ENCODE assay signal across 13 mouse cellular contexts in genomic region chr8:108481167-108481815, GRCm38 (mm10).
DNase-seq lines count a peak whose midpoint lies in the region; ATAC-seq lines count a peak whose summit lies in the region.
"Had no signal": no experiment of that assay in that cellular context is flagged by ENCODE, and none has a peak within 500 bp of the region (broad histone marks: within the 10 kb centered on the region; RNA-seq: fewer than 3 reads in every experiment).

No protein-coding gene starts in this region.

- H3K27ac ChIP-seq in liver, embryonic 12.5 days = no peak overlapping the region
- peak overlapping the region; percentile 75 for H3K27ac ChIP-seq in forebrain, embryonic 13.5 days
- H3K27ac ChIP-seq in limb, embryonic 12.5 days = peak overlapping the region; percentile 24; the same call in 1 of the 2 replicates

- DNase-seq in liver = peak; percentile 27
- DNase-seq in retina, postnatal 1 day = peak; percentile 82
- no peak for DNase-seq in thymus, postnatal 4 days
- no peak for DNase-seq in frontal cortex, adult 2 months (ENCODE audit: extremely low spot score in 1 of 2, low spot score in 1 of 2)
- DNase-seq in layer of hippocampus, adult 11-12 months (ENCODE audit: low spot score) = no peak
- DNase-seq: adrenal gland, adult 8-10 months; cerebellum, adult 9-10 months; gastrocnemius, postnatal 14 days; kidney, postnatal 10 days; thymus, adult 2 months had no signal

- WGBS in liver, embryonic 12.5 days (ENCODE audit: insufficient replicate concordance) = 56% methylated on average over 11 of the region's 11 CpGs
- 55% methylated on average over 11 of the region's 11 CpGs for WGBS in forebrain, embryonic 13.5 days
- 14% methylated on average over 11 of the region's 11 CpGs for WGBS in limb, embryonic 12.5 days

- H3K36me3 ChIP-seq in liver, embryonic 12.5 days = no peaks in the 10 kb centered on the region
- no peaks in the 10 kb centered on the region for H3K36me3 ChIP-seq in forebrain, embryonic 13.5 days (ENCODE audit: poor library complexity, severe bottlenecking)
- H3K36me3 ChIP-seq in limb, embryonic 12.5 days = no peaks in the 10 kb centered on the region

- no peak overlapping the region for H3K4me3 ChIP-seq in liver, embryonic 12.5 days
- no peak overlapping the region for H3K4me3 ChIP-seq in forebrain, embryonic 13.5 days
- H3K4me3 ChIP-seq in limb, embryonic 12.5 days (replicated peaks) = no peak overlapping the region

- H3K4me1 ChIP-seq in liver, embryonic 12.5 days = 0 out of 2 replicates have a peak, but pooled peaks cover 4% of the 10 kb centered on the region
- H3K4me1 ChIP-seq in forebrain, embryonic 13.5 days = no peaks in the 10 kb centered on the region
- H3K4me1 ChIP-seq in limb, embryonic 12.5 days (replicated peaks) = peaks cover 13% of the 10 kb centered on the region

- no peak overlapping the region for H3K9ac ChIP-seq in liver, embryonic 12.5 days
- no peak overlapping the region for H3K9ac ChIP-seq in forebrain, embryonic 13.5 days
- H3K9ac ChIP-seq in limb, embryonic 12.5 days (replicated peaks) = no peak overlapping the region

- ATAC-seq in liver, embryonic 12.5 days = no peak
- peak; percentile 87 for ATAC-seq in forebrain, embryonic 13.5 days
- peak; percentile 66; the same call in 1 of the 2 replicates for ATAC-seq in limb, embryonic 12.5 days (ENCODE audit: insufficient number of reproducible peaks, insufficient read depth, low FRiP score, low TSS enrichment, low read depth)

- H3K9me3 ChIP-seq in liver, embryonic 12.5 days (replicated peaks) = no peaks in the 10 kb centered on the region
- no peaks in the 10 kb centered on the region for H3K9me3 ChIP-seq in forebrain, embryonic 13.5 days (replicated peaks)
- H3K9me3 ChIP-seq in limb, embryonic 12.5 days = no peaks in the 10 kb centered on the region

- no peaks in the 10 kb centered on the region; the same call in 1 of the 2 replicates for H3K27me3 ChIP-seq in liver, embryonic 12.5 days (replicated peaks)
- no peaks in the 10 kb centered on the region for H3K27me3 ChIP-seq in forebrain, embryonic 13.5 days
- no peaks in the 10 kb centered on the region for H3K27me3 ChIP-seq in limb, embryonic 12.5 days

- no peak overlapping the region for H3K4me2 ChIP-seq in liver, embryonic 12.5 days
- H3K4me2 ChIP-seq in forebrain, embryonic 13.5 days = no peak overlapping the region
- H3K4me2 ChIP-seq in limb, embryonic 12.5 days = no peak overlapping the region

Comparison
In these comparisons a context has a peak if more than half of its experiments do, and no peak if none do; other contexts are left out.
1. DNase-seq: peak in liver (single experiment) and retina, postnatal 1 day (single experiment); none in thymus, postnatal 4 days (single experiment), frontal cortex, adult 2 months (0 of 2) and layer of hippocampus, adult 11-12 months (single experiment).